Mouse (Mus musculus): ENCODE results near the gene Trim38. TPM values are rescaled to one million over a fixed set of nuclear protein-coding genes. Genes with fewer than 3 reads are reported as not detected.
"Not testable (repeated sequence)": the region's sequence is repeated elsewhere in the genome, so short reads cannot be mapped to it uniquely, and the experiment has no call there.

The Trim38 gene
- polyA plus RNA-seq (2015; fragmentation: Nextera tagmentation; extraction: Ambion mirVana): not detected in 2 replicates

DNA sequence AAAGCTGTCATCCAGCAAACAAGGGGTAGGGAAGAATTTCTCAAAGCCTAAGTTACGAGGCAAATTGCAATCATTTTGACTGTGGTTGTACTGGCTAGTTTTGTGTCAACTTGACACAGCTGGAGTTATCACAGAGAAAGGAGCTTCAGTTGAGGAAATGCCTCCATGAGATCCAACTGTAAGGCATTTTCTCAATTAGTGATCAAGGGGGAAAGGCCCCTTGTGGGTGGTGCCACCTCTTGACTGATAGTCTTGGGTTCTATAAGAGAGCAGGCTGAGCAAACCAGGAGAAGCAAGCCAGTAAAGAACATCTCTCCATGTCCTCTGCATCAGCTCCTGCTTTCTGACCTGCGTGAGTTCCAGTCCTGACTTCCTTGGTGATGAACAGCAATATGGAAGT lies at the start of gene Trim38:
TSS of gene Trim38 (plus strand) at position 301 of the 400 bp plus-strand sequence.
- H3K9ac ChIP-seq (replicated peaks; ENCODE audit: low read depth); DNase-seq (ENCODE audit: low spot score); ATAC-seq; H3K4me3 ChIP-seq (ENCODE audit: low read depth, low read length); H3K4me2 ChIP-seq (replicated peaks; ENCODE audit: low read depth, low read length); H3K4me1 ChIP-seq (ENCODE audit: insufficient read depth, low read depth, low read length); H3K27me3 ChIP-seq (replicated peaks; ENCODE audit: insufficient read depth, low read length); H3K9me3 ChIP-seq (ENCODE audit: low read length); H3K36me3 ChIP-seq (ENCODE audit: insufficient read depth, low read length); H3K27ac ChIP-seq (ENCODE audit: low read length): not testable (repeated sequence)
- WGBS: 87% methylated on average over 2 of the region's 2 CpGs

DNA sequence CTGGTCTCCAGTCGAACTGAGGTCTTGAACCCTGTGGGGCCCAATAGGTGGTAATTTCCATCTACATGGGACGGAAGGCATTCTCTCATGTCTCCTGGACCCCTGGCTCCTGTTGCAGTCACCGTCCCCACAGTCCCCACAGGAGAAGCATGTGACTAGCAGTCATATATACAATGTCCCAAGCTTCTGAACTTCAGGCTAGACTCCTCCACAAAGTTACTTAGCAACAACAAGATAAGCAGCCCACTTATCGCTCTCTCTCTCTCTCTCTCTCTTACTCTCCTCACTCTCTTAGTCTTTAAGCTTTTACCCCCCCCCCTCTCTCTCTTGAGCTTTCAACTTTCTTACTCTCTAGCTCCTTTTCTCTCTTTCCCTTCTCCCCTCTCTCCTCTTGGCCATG lies 45.5 kb upstream of the Trim38 start:
- DNase-seq (ENCODE audit: low spot score) (no peak), ATAC-seq (peak; percentile 52)
- no peak for TF ChIP-seq CTCF (IDR thresholded peaks at IDR 0.05)
- no peak for TF ChIP-seq EP300 (IDR thresholded peaks at IDR 0.05)
- no peaks in the 10 kb centered on the region for H3K9me3 ChIP-seq (ENCODE audit: low read length)
- H3K4me3 ChIP-seq (ENCODE audit: low read depth, low read length): no peak overlapping the region
- 54% methylated on average over 4 of the region's 4 CpGs for WGBS
- no peaks in the 10 kb centered on the region for H3K4me1 ChIP-seq (ENCODE audit: insufficient read depth, low read depth, low read length)
- H3K36me3 ChIP-seq (ENCODE audit: insufficient read depth, low read length): no peaks in the 10 kb centered on the region
- no peak overlapping the region for H3K9ac ChIP-seq (replicated peaks; ENCODE audit: low read depth)
- H3K27me3 ChIP-seq (replicated peaks; ENCODE audit: insufficient read depth, low read length): no peaks in the 10 kb centered on the region
- H3K4me2 ChIP-seq (replicated peaks; ENCODE audit: low read depth, low read length): no peak overlapping the region
- no peak overlapping the region for H3K27ac ChIP-seq (ENCODE audit: low read length)

DNA sequence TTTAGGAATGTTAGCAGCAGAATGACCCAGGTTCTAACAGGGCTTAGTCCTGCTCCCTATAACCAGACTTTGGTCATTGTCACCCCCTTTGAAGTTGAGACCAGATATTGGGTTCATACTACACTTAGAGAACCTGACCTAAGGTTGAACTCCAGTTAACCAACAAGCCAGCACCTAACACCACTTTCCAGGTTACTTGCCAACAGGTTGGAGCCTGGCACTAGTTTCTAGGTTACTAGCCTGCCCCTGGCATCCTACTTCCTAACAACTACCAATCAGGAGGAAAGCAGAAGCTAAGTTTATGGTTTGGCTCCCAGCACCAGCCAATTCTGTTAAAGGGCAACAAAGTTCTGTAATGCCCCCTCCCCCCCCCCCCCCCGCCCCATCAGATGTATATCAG lies 44.5 kb upstream of the Trim38 start:
- H3K36me3 ChIP-seq (ENCODE audit: insufficient read depth, low read length): no peaks in the 10 kb centered on the region
- H3K4me2 ChIP-seq (replicated peaks; ENCODE audit: low read depth, low read length): no peak overlapping the region
- ATAC-seq (no peak), DNase-seq (ENCODE audit: low spot score) (no peak)
- no peaks in the 10 kb centered on the region for H3K4me1 ChIP-seq (ENCODE audit: insufficient read depth, low read depth, low read length)
- H3K9me3 ChIP-seq (ENCODE audit: low read length): no peaks in the 10 kb centered on the region
- no peak overlapping the region for H3K9ac ChIP-seq (replicated peaks; ENCODE audit: low read depth)
- no peak overlapping the region for H3K4me3 ChIP-seq (ENCODE audit: low read depth, low read length)
- WGBS: no CpG with 5 or more reads among the region's 1 CpGs
- H3K27ac ChIP-seq (ENCODE audit: low read length): no peak overlapping the region
- no peak for TF ChIP-seq EP300 (IDR thresholded peaks at IDR 0.05)
- no peak for TF ChIP-seq CTCF (IDR thresholded peaks at IDR 0.05)
- H3K27me3 ChIP-seq (replicated peaks; ENCODE audit: insufficient read depth, low read length): no peaks in the 10 kb centered on the region

DNA sequence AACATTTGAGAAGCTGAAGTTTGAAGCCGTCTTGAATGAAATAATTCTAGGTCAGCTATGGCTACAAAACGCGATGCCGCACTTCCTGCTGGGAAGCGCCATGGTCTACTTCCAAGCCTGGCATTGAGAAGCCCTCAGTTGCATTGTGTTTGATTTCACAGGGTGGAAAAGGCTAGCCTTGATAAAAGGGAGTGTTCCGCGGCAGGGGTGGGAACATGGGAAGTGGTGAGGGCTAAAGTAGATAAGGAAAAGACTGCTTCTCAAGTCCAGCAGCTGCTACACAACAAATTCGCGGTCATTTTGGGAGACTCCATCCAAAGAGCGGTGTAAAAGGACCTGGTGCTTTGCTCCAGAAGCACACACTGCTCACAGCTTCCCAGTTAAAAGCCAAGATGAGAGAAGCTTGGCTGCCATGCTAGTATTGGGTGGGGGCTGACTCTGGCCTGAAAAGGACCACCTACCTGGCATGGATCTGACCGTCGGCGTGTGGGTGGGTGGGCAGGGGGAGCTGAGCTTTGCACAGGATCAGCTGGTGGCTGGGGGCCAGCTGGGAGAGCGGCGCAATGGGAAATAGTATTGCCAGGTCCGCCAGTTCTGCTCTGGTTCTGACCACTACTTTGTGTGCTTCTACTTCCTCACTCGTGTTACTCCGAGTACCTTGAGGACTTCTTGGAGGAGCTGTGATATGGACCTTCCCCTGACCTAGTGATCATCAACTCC lies 41.1 kb upstream of the Trim38 start:
- DNase-seq (ENCODE audit: low spot score): no peak
- no peak overlapping the region for H3K27ac ChIP-seq (ENCODE audit: low read length)
- H3K9ac ChIP-seq (replicated peaks; ENCODE audit: low read depth): no peak overlapping the region
- TF ChIP-seq CTCF (IDR thresholded peaks at IDR 0.05) (no peak), EP300 (IDR thresholded peaks at IDR 0.05) (no peak)
- no peaks in the 10 kb centered on the region for H3K36me3 ChIP-seq (ENCODE audit: insufficient read depth, low read length)
- H3K27me3 ChIP-seq (replicated peaks; ENCODE audit: insufficient read depth, low read length): no peaks in the 10 kb centered on the region
- no peak overlapping the region for H3K4me2 ChIP-seq (replicated peaks; ENCODE audit: low read depth, low read length)
- ATAC-seq: no peak
- WGBS: 83% methylated on average over 18 of the region's 18 CpGs
- no peak overlapping the region for H3K4me3 ChIP-seq (ENCODE audit: low read depth, low read length)
- no peaks in the 10 kb centered on the region for H3K9me3 ChIP-seq (ENCODE audit: low read length)
- H3K4me1 ChIP-seq (ENCODE audit: insufficient read depth, low read depth, low read length): 0 out of 2 replicates have a peak, but pooled peaks cover 3% of the 10 kb centered on the region

DNA sequence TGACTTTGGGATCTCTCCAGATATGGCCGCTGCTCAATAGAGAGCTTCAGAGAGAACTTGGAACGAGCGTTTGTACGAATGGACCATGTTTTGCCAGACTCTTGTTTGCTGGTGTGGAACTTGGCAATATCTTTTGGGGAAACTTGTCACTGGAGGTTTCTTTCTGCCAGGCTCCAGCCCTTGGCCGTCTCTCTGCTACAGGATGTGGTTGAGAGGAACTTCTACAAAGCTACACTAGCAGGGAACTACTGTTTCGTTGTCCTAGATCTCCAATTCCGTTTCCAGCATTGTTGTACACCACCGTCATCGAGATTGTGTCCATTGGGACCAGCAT lies 40.6 kb upstream of the Trim38 start:
- Histone ChIP-seq H3K4me3 (ENCODE audit: low read depth, low read length) (no peak overlapping the region), H3K9me3 (ENCODE audit: low read length) (no peaks in the 10 kb centered on the region), H3K9ac (replicated peaks; ENCODE audit: low read depth) (no peak overlapping the region), H3K36me3 (ENCODE audit: insufficient read depth, low read length) (no peaks in the 10 kb centered on the region), H3K4me1 (ENCODE audit: insufficient read depth, low read depth, low read length) (0 out of 2 replicates have a peak, but pooled peaks cover 3% of the 10 kb centered on the region), H3K27me3 (replicated peaks; ENCODE audit: insufficient read depth, low read length) (no peaks in the 10 kb centered on the region), H3K4me2 (replicated peaks; ENCODE audit: low read depth, low read length) (no peak overlapping the region), H3K27ac (ENCODE audit: low read length) (no peak overlapping the region)
- ATAC-seq (no peak), DNase-seq (ENCODE audit: low spot score) (no peak)
- WGBS: 89% methylated on average over 9 of the region's 9 CpGs
- TF ChIP-seq EP300 (IDR thresholded peaks at IDR 0.05): no peak

DNA sequence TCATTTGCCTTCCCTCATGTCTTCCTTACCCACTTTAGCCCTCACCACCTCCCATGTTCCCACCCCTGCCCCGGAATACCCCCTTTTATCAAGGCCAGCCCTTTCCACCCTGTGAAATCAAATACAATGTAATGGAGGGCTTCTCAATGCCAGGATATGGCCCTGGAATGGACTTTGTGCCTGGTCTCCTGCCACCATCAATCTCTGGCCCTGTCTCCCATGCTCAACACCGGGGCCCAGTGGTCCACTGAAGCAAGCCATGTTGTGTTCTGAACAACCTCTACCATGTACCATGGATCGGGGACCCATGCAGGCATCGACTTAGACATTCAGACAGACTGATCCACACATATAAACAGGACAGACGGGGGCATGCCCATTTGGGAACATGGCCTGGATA lies 40.0 kb upstream of the Trim38 start:
- Histone ChIP-seq H3K4me3 (ENCODE audit: low read depth, low read length) (no peak overlapping the region), H3K9me3 (ENCODE audit: low read length) (no peaks in the 10 kb centered on the region), H3K36me3 (ENCODE audit: insufficient read depth, low read length) (no peaks in the 10 kb centered on the region), H3K27me3 (replicated peaks; ENCODE audit: insufficient read depth, low read length) (no peaks in the 10 kb centered on the region), H3K4me2 (replicated peaks; ENCODE audit: low read depth, low read length) (no peak overlapping the region), H3K9ac (replicated peaks; ENCODE audit: low read depth) (no peak overlapping the region), H3K27ac (ENCODE audit: low read length) (no peak overlapping the region), H3K4me1 (ENCODE audit: insufficient read depth, low read depth, low read length) (0 out of 2 replicates have a peak, but pooled peaks cover 3% of the 10 kb centered on the region)
- ATAC-seq (no peak), DNase-seq (ENCODE audit: low spot score) (no peak)
- 87% methylated on average over 5 of the region's 5 CpGs for WGBS
- no peak for TF ChIP-seq CTCF (IDR thresholded peaks at IDR 0.05)
- no peak for TF ChIP-seq EP300 (IDR thresholded peaks at IDR 0.05)

DNA sequence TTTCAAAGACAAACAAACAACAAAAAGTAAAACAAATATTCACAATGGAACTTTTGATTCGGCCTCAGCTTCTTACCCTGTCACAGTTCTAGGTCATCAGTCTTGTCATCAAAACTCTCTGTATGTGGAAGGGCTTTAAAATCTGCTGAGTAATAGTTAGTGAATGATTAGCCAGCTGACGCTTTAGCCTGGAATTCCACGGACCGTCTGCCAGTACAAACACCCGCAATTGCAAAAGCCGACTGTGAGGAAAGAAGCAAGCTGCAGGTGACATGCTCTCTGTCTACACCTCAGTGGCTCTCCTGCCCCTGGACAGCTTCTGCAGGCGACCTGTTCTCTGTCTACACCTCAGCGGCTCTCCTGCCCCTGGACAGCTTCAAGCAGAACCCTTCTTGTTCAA lies 39.2 kb upstream of the Trim38 start:
- no peak overlapping the region for H3K9ac ChIP-seq (replicated peaks; ENCODE audit: low read depth)
- ATAC-seq: peak; percentile 86
- no peak overlapping the region for H3K4me2 ChIP-seq (replicated peaks; ENCODE audit: low read depth, low read length)
- H3K27me3 ChIP-seq (replicated peaks; ENCODE audit: insufficient read depth, low read length): no peaks in the 10 kb centered on the region
- no peaks in the 10 kb centered on the region for H3K36me3 ChIP-seq (ENCODE audit: insufficient read depth, low read length)
- 0 out of 2 replicates have a peak, but pooled peaks cover 3% of the 10 kb centered on the region for H3K4me1 ChIP-seq (ENCODE audit: insufficient read depth, low read depth, low read length)
- H3K9me3 ChIP-seq (ENCODE audit: low read length): no peaks in the 10 kb centered on the region
- H3K27ac ChIP-seq (ENCODE audit: low read length): no peak overlapping the region
- no peak overlapping the region for H3K4me3 ChIP-seq (ENCODE audit: low read depth, low read length)
- TF ChIP-seq EP300 (IDR thresholded peaks at IDR 0.05) (peak; percentile 48; the same call in 1 of the 2 replicates), CTCF (IDR thresholded peaks at IDR 0.05) (no peak)
- DNase-seq (ENCODE audit: low spot score): peak; percentile 87
- 19% methylated on average over 8 of the region's 8 CpGs for WGBS

Data from lung, postnatal 0 days (tissue).